Mouse (Mus musculus) left cerebral cortex, adult 9 months (tissue): Measurements from ENCODE around the gene S1pr5.
A peak's percentile ranks its signal among the peaks of the same experiment; 100 is the strongest.
"Not testable (repeated sequence)": the region's sequence is repeated elsewhere in the genome, so short reads cannot be mapped to it uniquely, and the experiment has no call there.

ENCODE experiments used
- DNase-seq, 2 experiments: peaks; one replicate each; pipeline ENCODE4 v3.0.0; 2022; ENCODE audit warnings: low spot score in 2 of 2

S1pr5 gene

DNA sequence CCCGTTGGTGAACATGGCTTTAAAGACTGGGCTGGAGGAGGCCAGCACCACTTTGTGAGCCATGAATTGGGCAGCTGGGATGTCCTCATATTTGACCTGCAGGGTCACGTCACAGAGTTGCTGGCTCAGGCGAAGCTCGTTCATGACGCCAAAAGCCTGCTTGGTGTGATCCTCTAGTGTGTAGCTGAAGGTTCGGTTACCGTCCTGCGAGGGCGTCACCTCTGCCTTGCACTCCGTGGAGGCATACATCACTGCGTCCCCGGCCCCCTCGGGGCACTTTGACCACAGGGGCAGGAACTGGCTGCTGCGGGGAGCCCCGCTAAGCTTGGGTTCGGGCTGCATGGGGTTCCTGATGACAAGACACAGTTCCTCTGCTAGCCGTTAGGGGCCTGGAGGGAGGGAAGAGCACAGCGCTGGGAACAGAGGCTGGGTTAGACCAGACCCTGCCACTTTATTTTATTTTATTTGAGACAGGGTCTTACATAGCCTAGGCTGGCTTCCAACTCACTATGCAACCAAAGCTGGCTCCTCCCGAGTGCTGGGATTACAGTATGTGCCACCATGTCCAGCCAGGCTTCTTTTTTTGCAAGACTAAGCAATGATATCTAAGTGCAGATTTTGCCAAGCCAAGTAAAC lies 10.8 kb downstream of the S1pr5 start:
- DNase-seq = peak in 1 of 2 experiments; percentile 29

DNA sequence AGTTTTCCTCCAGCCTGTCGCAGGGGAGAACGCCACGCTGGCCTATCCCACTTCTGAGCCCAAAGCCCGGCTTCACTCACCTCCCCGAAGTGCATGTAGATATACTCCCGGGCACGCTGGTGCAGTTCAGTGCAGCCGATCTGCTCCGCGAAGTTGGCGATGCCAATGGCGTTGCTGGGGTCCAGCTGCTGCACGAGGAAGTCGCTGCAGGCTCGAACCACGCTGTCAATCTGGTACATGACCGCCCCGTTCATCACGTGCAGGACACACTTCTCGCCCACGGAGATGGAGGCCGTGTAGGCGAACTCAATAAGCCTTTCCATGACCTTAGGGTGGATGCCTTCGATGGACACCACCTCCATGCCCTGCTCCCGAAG lies 11.3 kb downstream of the S1pr5 start:
- DNase-seq = no peak

- DNase-seq = no peak
Measured at GRCm38 (mm10) chr9:21235341-21235740, 12.9 kb downstream of the S1pr5 start.

- no peak for DNase-seq
Measured at GRCm38 (mm10) chr9:21233805-21234204, 14.4 kb downstream of the S1pr5 start.

DNA sequence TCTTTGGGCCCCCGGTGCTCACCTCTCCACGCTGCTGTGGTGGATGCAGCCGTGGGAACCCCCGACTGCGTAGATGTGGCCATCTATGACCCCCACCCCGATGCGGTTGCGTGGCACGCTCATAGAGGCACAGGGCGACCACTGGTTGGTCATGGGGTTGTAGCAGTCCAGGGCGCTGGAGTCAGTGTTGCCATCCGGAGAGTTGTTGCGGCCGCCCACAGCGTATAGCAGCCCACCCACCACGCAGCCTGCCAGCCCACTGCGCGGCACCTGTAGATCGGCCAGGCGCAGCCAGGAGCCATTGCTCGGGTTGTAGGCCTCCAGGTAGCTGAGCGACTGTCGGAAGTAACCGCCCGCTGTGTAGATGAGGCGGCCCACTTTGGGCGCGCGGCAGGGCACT lies 14.9 kb downstream of the S1pr5 start:
- DNase-seq = no peak

GRCm38 (mm10) chr9:21232867-21233266 lies 15.4 kb downstream of the S1pr5 start:
- no peak for DNase-seq

DNA sequence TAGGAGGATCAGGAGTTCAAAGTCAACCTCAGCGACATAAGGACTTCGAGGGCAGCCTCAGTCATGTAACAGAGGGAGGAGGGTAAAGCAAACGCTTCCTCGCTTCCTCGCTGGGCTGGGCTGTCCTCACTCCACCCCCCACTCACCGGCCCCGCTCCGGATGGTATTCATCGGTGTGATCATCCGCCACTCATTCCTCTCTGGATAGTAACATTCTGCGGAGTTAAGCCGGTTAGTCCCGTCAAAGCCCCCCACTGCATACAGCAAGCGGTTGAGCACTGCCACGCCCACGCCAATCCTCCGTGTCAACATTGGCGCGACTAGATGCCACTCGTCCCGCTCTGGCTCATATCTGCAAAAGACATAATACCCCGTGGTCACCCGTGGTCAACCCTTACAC lies 16.7 kb downstream of the S1pr5 start:
- DNase-seq = no peak

DNA sequence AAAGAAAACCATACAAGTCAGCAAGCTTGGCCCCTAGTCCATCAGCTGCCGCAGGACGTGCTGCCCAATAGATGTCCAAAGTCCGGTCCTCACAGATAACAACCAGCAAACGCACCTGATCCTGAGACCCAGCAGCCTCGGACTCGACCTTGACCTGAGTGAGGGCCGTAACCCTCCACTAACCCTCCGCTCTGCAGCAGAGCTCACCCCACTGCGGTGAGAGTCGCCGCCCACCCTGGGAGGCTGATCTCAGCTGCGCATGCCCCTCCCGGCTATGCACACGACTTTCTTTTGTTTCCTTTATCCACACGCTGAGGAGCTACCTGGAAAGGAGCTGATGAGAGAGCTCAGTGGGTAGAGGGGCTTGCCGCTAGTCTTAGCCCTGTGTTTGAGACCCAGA lies 20.9 kb downstream of the S1pr5 start:
- DNase-seq = no peak

DNA sequence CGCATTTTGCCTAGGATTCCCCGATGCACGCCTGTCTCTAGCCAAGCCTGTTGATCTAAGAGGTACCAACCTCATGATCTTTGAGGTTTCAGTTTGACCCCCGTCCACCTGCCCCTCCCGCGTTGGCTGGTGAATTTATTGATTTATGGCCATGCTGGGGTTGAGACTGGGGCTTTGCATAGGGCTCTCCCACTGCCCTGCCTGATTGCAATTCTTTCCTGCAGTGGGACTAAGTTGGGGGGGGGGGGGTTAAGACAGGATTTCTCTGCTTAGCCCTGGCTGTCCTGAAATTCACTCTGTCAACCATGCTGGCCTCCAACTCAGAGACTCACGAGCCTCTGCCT lies 22.9 kb downstream of the S1pr5 start:
- no peak for DNase-seq

GRCm38 (mm10) chr9:21224576-21225414 lies 23.4 kb downstream of the S1pr5 start:
- no peak for DNase-seq

DNA sequence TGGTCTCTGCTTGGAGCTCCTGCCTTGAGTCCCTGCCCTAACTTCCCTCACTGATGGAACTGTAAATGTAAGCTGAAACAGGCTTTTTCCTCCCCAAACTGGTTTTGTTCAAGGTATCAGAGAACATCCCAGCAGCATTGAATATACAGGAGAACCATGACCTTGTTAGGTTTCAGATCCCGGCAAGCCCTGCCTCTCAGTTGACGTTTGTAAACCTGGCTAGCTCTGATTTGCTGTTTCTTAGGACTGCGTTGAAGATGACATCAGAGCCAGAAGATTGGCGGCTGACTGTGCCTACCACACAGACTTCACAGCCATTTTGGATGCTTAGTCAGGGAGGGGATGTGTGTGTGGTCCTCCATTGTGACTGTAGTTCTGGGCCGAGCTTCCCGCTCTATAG lies 24.3 kb downstream of the S1pr5 start:
- DNase-seq = no peak

- DNase-seq = not testable (repeated sequence)
Measured at GRCm38 (mm10) chr9:21223490-21223889, 24.8 kb downstream of the S1pr5 start.

- peak in 1 of 2 experiments; percentile 59 for DNase-seq
Measured at GRCm38 (mm10) chr9:21221383-21221929, 26.8 kb downstream of the S1pr5 start.

DNA sequence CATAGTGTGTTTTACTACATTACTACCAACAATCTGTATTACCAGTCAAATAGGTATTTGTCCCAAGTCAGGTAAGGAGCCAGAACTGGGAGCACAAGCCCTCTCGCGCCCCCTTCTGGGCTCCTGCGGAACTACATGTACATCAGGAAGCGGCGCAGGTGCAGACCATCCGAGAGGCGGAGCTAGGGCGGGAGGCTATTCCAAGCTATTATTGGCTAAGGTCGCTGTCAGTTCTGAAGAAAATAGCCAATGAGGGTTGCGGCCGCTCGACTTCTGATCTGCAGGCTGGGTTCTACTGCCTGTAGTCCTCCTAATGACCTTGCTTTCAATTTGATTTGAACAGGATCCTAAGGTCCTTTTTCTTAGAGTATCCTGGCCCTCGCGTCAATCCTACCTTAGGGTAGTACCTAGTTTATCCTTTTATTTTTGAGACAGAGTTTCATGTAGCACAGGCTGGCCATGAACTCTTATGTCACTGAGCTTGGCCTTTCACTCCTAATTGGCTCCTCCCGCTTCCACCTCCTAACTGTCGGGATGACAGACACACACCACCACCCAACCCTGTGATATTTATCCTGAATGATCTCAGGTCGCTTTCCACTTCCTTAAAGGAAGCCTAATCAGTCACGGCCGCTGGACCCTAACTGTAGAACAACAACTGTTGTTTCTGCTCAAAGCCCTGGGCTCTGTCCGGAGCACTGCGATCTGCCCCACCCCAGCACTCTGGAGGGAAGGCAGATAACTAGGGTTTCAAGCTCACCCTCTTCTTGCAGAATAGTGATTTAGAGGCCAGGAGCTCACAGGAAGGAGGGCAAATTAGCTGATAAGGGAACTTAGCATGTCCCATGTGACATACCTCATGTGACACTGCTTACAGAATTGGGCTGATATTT lies 27.5 kb downstream of the S1pr5 start:
- peak; percentile 87 to 96 for DNase-seq

DNA sequence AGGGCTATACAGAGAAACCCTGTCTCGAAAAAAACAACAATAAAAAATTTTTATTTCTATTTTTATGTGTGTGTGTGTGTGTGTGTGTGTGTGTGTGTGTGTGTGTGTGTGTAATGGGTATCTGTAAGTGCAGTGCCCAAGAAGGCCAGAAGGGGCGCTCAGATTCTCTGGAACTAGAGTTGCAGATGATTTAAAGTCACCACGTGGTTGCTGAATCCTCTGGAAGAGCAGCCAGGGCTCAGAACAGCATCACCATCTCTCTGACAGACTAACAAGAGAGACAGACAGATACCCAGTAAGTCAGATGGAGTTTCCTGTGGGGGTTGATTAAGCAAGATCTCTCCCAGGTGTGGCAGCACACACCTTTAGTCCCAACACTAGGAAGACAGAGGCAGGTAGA lies 28.4 kb downstream of the S1pr5 start:
- DNase-seq = no peak

DNA sequence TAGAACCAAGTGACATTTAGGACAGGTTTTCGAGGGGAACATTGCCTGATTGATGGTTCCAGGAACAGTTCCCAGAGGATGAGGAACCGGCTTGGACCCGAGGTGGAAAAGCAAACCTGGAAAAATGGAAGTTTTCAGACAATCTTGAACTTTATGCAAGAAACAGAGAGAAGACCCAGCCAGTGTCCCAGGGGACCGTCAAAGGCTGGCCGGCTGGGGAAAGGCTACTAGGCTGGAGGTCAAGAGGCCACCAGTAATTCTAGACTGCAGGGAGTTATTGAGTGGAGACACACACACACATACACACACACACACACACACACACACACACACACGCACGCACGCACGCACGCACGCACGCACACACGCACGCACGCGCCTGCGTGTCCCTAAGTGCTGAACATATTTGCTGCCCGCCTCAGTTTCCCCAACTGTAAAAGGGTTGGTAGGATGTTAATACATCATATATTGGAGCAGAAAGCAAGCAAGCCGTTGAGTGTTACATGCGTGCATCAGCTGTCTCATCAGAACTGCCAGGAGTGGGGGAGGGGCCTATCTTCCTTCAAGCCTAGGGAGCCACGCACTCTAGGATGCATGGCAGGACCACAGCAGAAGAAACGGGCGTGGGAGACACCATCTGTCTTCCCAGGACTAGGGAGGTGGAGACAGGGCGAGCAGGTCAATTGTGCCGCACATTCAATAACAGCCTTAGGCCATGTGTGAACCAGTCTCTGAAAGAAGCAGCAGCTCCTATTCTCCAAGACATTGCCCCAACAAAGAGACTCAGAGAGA lies 32.0 kb downstream of the S1pr5 start:
- DNase-seq = no peak

DNA sequence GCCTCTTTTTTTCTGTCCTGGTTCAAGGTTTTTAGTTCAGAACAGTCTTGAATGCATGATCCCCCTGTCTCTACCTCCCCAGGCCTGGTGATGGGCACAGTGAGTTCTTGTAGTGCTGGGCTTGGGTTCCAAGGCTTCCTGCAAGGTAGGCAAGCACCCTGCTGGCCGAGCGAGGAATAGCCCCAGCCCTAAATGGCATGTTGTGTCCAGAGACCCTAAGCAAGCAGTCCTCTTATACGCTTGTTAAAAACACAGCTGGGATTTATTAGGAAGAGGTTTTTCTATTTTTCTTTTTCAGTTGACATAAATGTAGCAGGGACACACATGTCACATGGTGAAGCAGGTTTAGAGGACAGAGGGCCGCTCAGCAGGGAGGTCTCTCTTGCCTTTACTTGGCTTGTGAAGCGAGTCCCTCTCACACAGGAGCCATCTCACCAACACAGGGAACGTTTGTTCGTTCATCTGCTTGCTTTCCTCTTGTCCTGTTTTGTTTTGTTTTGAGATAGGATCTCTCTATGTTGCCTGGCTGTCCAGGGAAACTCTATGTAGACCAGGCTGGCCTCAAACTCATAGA lies 34.5 kb downstream of the S1pr5 start:
- DNase-seq = no peak

DNA sequence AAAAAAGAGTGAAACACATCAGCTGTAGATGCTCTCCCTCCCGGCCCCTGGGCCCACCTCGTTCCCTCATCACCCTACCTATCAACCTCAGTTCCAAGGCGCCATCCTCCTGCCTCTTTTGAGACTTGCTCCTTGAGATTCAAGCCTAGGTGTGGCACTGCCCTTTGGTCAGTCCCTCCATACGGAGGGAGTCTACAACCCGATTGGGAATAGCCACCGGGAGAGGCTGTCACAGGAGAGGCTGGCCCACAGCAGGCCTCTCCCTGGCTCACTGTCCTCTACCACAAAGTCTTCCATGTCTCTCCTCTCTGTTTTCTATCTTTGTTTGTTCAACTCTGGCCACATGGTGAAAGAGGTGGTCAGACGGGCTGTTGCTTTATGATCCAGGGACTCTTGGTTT lies 36.6 kb downstream of the S1pr5 start:
- no peak for DNase-seq

GRCm38 (mm10) chr9:21210821-21211220 lies 37.4 kb downstream of the S1pr5 start:
- DNase-seq = no peak

- DNase-seq = no peak
Measured at GRCm38 (mm10) chr9:21208626-21209025, 39.6 kb downstream of the S1pr5 start.

- no peak for DNase-seq
Measured at GRCm38 (mm10) chr9:21206848-21207247, 41.4 kb downstream of the S1pr5 start.
